Mouse (Mus musculus): ENCODE data around the gene 1700001O22Rik. TPM values are rescaled to one million over a fixed set of nuclear protein-coding genes. Genes with fewer than 3 reads are reported as not detected.

Gene 1700001O22Rik
- total RNA-seq (2017): not detected in 2 replicates

GRCm38 (mm10) chr2:30803604-30804003, at the start of gene 1700001O22Rik:
TSS of gene 1700001O22Rik (minus strand) at chr2:30803661.
- no peak for ATAC-seq (ENCODE audit: extremely low read depth, insufficient number of reproducible peaks, low FRiP score, poor library complexity, severe bottlenecking)

- ATAC-seq (ENCODE audit: extremely low read depth, insufficient number of reproducible peaks, low FRiP score, poor library complexity, severe bottlenecking): no peak
Observed at GRCm38 (mm10) chr2:30852771-30853313, 49.4 kb upstream of the 1700001O22Rik start.

- ATAC-seq (ENCODE audit: extremely low read depth, insufficient number of reproducible peaks, low FRiP score, poor library complexity, severe bottlenecking): no peak
Observed at GRCm38 (mm10) chr2:30850581-30850980, 47.1 kb upstream of the 1700001O22Rik start.

- no peak for ATAC-seq (ENCODE audit: extremely low read depth, insufficient number of reproducible peaks, low FRiP score, poor library complexity, severe bottlenecking)
Observed at GRCm38 (mm10) chr2:30848184-30848583, 44.7 kb upstream of the 1700001O22Rik start.

GRCm38 (mm10) chr2:30846723-30847122, 43.3 kb upstream of the 1700001O22Rik start:
- ATAC-seq (ENCODE audit: extremely low read depth, insufficient number of reproducible peaks, low FRiP score, poor library complexity, severe bottlenecking): no peak

GRCm38 (mm10) chr2:30846236-30846635, 42.8 kb upstream of the 1700001O22Rik start:
- ATAC-seq (ENCODE audit: extremely low read depth, insufficient number of reproducible peaks, low FRiP score, poor library complexity, severe bottlenecking): no peak

GRCm38 (mm10) chr2:30845152-30846070, 42.0 kb upstream of the 1700001O22Rik start:
- ATAC-seq (ENCODE audit: extremely low read depth, insufficient number of reproducible peaks, low FRiP score, poor library complexity, severe bottlenecking): no peak

GRCm38 (mm10) chr2:30842615-30843014, 39.2 kb upstream of the 1700001O22Rik start:
- ATAC-seq (ENCODE audit: extremely low read depth, insufficient number of reproducible peaks, low FRiP score, poor library complexity, severe bottlenecking): no peak

GRCm38 (mm10) chr2:30836238-30836990, 33.0 kb upstream of the 1700001O22Rik start:
- no peak for ATAC-seq (ENCODE audit: extremely low read depth, insufficient number of reproducible peaks, low FRiP score, poor library complexity, severe bottlenecking)

GRCm38 (mm10) chr2:30834373-30835022, 31.0 kb upstream of the 1700001O22Rik start, which contains the start of gene Prrx2:
TSS of gene Prrx2 (plus strand) at chr2:30834972.
- ATAC-seq (ENCODE audit: extremely low read depth, insufficient number of reproducible peaks, low FRiP score, poor library complexity, severe bottlenecking): no peak

- no peak for ATAC-seq (ENCODE audit: extremely low read depth, insufficient number of reproducible peaks, low FRiP score, poor library complexity, severe bottlenecking)
Observed at GRCm38 (mm10) chr2:30833644-30834043, 30.2 kb upstream of the 1700001O22Rik start.

- no peak for ATAC-seq (ENCODE audit: extremely low read depth, insufficient number of reproducible peaks, low FRiP score, poor library complexity, severe bottlenecking)
Observed at GRCm38 (mm10) chr2:30830283-30830795, 26.9 kb upstream of the 1700001O22Rik start, which contains the start of gene Asb6. TSS of gene Asb6 (minus strand) at chr2:30830333.

- ATAC-seq (ENCODE audit: extremely low read depth, insufficient number of reproducible peaks, low FRiP score, poor library complexity, severe bottlenecking): no peak
Observed at GRCm38 (mm10) chr2:30829315-30829714, 25.9 kb upstream of the 1700001O22Rik start.

GRCm38 (mm10) chr2:30827749-30828475, 24.5 kb upstream of the 1700001O22Rik start:
- ATAC-seq (ENCODE audit: extremely low read depth, insufficient number of reproducible peaks, low FRiP score, poor library complexity, severe bottlenecking): peak; percentile 88

- no peak for ATAC-seq (ENCODE audit: extremely low read depth, insufficient number of reproducible peaks, low FRiP score, poor library complexity, severe bottlenecking)
Observed at GRCm38 (mm10) chr2:30826825-30827748, 23.6 kb upstream of the 1700001O22Rik start.

GRCm38 (mm10) chr2:30823385-30824153, 20.1 kb upstream of the 1700001O22Rik start:
- ATAC-seq (ENCODE audit: extremely low read depth, insufficient number of reproducible peaks, low FRiP score, poor library complexity, severe bottlenecking): no peak
